Mouse (Mus musculus): ENCODE results near the gene 4930535I16Rik. TPM values are rescaled to one million over a fixed set of nuclear protein-coding genes. Genes with fewer than 3 reads are reported as not detected.

4930535I16Rik gene
- total RNA-seq, 2 experiments from 2014 or later = not detected

GRCm38 (mm10) chr4:123894295-123894694 lies 23.5 kb downstream of the 4930535I16Rik start:
- H3K4me3 ChIP-seq = no peak overlapping the region
- intact Hi-C loops (cut with DNase I) = no loop called here
- DNase-seq = no peak
- TF ChIP-seq CTCF (IDR thresholded peaks at IDR 0.05) = no peak
- no peak overlapping the region for H3K27ac ChIP-seq

- H3K4me3 ChIP-seq = no peak overlapping the region
- no peak overlapping the region for H3K27ac ChIP-seq
- TF ChIP-seq CTCF (IDR thresholded peaks at IDR 0.05) = no peak
- intact Hi-C loops (cut with DNase I) = no loop called here
- DNase-seq = no peak
Observed at GRCm38 (mm10) chr4:123893726-123894125, 24.1 kb downstream of the 4930535I16Rik start.

Other genes starting within 250 kb of the 4930535I16Rik start
- 10 to 100 TPM; 48.4 to 66.4 TPM for gene Macf1, start 233.7 kb downstream of the 4930535I16Rik start, total RNA-seq (2021)
- gene Ndufs5, start 199.8 kb downstream of the 4930535I16Rik start, total RNA-seq (2021) = 100 to 1,000 TPM; 242 to 305 TPM
- gene Akirin1, start 167.7 kb downstream of the 4930535I16Rik start, total RNA-seq (2021) = 10 to 100 TPM; 24.1 to 24.5 TPM
- not detected for gene Rhbdl2, start 130.1 kb downstream of the 4930535I16Rik start, total RNA-seq (2021)
- not detected for gene 4933427I04Rik, start 58.3 kb downstream of the 4930535I16Rik start, total RNA-seq (2021)
- gene Mycbp, start 13.2 kb downstream of the 4930535I16Rik start, total RNA-seq (2021) = 10 to 100 TPM; 18.3 to 19.5 TPM
- 10 to 100 TPM; 20.0 to 23.3 TPM for gene Rragc, start 576 bp downstream of the 4930535I16Rik start, total RNA-seq (2021)

Measured in gastrocnemius, adult 2 months (tissue).